Mouse (Mus musculus) CH12.LX (cell line): ENCODE data around the gene Ackr1. TPM values are rescaled to one million over a fixed set of nuclear protein-coding genes. Genes with fewer than 3 reads are reported as not detected.

Source experiments
- DNase-seq: peaks from one replicate; pipeline ENCODE4 v3.0.0-alpha.2; 2013; ENCODE audit errors: extremely low read depth
- H3K27ac ChIP-seq: 2 replicates; pipeline ENCODE4 v1.5.1; 2012; ENCODE audit warnings: low read depth, mild to moderate bottlenecking, control low read depth, moderate library complexity; ENCODE audit not compliant: insufficient read depth
- H3K27me3 ChIP-seq: replicated peaks from 2 replicates; pipeline ENCODE3; 2012; ENCODE audit warnings: inconsistent platforms
- H3K36me3 ChIP-seq, 2 experiments: replicated peaks in 1 of 2; 2 replicates each; pipeline versions ENCODE3 to v1.6.1; 2012; ENCODE audit warnings: inconsistent platforms in 1 of 2, low read length in 1 of 2, mild to moderate bottlenecking in 1 of 2, mixed read lengths in 1 of 2, moderate library complexity in 1 of 2; ENCODE audit not compliant: control insufficient read depth in 1 of 2, insufficient read depth in 1 of 2
- H3K4me1 ChIP-seq, 2 experiments: 2 replicates each; pipeline ENCODE4 v1.6.1; 2012; ENCODE audit warnings: inconsistent platforms in 1 of 2, moderate library complexity in 1 of 2; ENCODE audit not compliant: insufficient read depth in 2 of 2, control insufficient read depth in 1 of 2
- H3K4me2 ChIP-seq: 2 replicates; pipeline ENCODE4 v1.6.1; 2012; ENCODE audit warnings: low read depth, mild to moderate bottlenecking, control low read depth; ENCODE audit not compliant: poor library complexity, insufficient read depth, severe bottlenecking
- H3K4me3 ChIP-seq, 3 experiments: fragments of 150-350 bp in 1 of 3; sonication (generic) in 1 of 3; replicated peaks in 1 of 3; 2 replicates each; pipeline versions ENCODE3 to v1.5.1; 2011 to 2012; ENCODE audit warnings: low read depth in 2 of 3, low read length in 2 of 3, mild to moderate bottlenecking in 2 of 3, moderate library complexity in 2 of 3, control low read depth in 1 of 3, improper control_type of control experiment in 1 of 3, inconsistent platforms in 1 of 3, mixed read lengths in 1 of 3; ENCODE audit not compliant: poor library complexity in 1 of 3
- H3K79me2 ChIP-seq: replicated peaks from 2 replicates; pipeline ENCODE4 v1.6.1; 2012; ENCODE audit warnings: mild to moderate bottlenecking, moderate library complexity; ENCODE audit not compliant: control insufficient read depth, poor library complexity, insufficient read depth, severe bottlenecking; ENCODE audit errors: extremely low read depth
- H3K9ac ChIP-seq: 2 replicates; pipeline ENCODE4 v1.6.1; 2012; ENCODE audit warnings: low read depth, mild to moderate bottlenecking, control low read depth, moderate library complexity; ENCODE audit not compliant: insufficient read depth
- H3K9me3 ChIP-seq: replicated peaks from 2 replicates; pipeline ENCODE3; 2012; ENCODE audit warnings: low read length, inconsistent platforms, mixed read lengths
- BHLHE40 ChIP-seq: IDR thresholded peaks from 2 replicates; pipeline ENCODE4 v1.6.1; 2011; ENCODE audit warnings: mild to moderate bottlenecking, low read depth, low read length, improper control_type of control experiment
- CHD1 ChIP-seq: IDR thresholded peaks from 2 replicates; pipeline ENCODE4 v1.6.1; 2012; ENCODE audit warnings: low read depth, low read length, improper control_type of control experiment, inconsistent platforms
- ELF1 ChIP-seq: IDR thresholded peaks from 2 replicates; pipeline ENCODE4 v1.6.1; 2014; ENCODE audit warnings: low read depth, mild to moderate bottlenecking, inconsistent platforms, low read length, improper control_type of control experiment
- EP300 ChIP-seq: IDR thresholded peaks from 2 replicates; pipeline ENCODE4 v1.6.1; 2011; ENCODE audit warnings: low read length, improper control_type of control experiment
- ETS1 ChIP-seq: conservative IDR thresholded peaks from 2 replicates; pipeline ENCODE4 v1.6.1; 2012; ENCODE audit warnings: low read depth, mild to moderate bottlenecking, inconsistent platforms, low read length, improper control_type of control experiment, moderate library complexity
- GABPA ChIP-seq: IDR thresholded peaks from 2 replicates; pipeline ENCODE4 v1.6.1; 2012; ENCODE audit warnings: low read depth, low read length, improper control_type of control experiment, inconsistent platforms; ENCODE audit not compliant: insufficient replicate concordance
- HCFC1 ChIP-seq: IDR thresholded peaks from 2 replicates; pipeline ENCODE4 v1.6.1; 2012; ENCODE audit warnings: low read depth, mild to moderate bottlenecking, inconsistent platforms, low read length, improper control_type of control experiment
- IRF4 ChIP-seq: IDR thresholded peaks from 2 replicates; pipeline ENCODE4 v1.6.1; 2014; ENCODE audit warnings: low read depth, mild to moderate bottlenecking, inconsistent platforms, low read length, improper control_type of control experiment
- JUN ChIP-seq: IDR thresholded peaks from 2 replicates; pipeline ENCODE4 v1.6.1; 2011; ENCODE audit warnings: low read depth, mild to moderate bottlenecking, low read length, improper control_type of control experiment, moderate library complexity; ENCODE audit not compliant: insufficient read depth
- JUND ChIP-seq: conservative IDR thresholded peaks from 2 replicates; pipeline ENCODE4 v1.6.1; 2011; ENCODE audit warnings: low read depth, low read length, improper control_type of control experiment
- KAT2A ChIP-seq: IDR thresholded peaks from 2 replicates; pipeline ENCODE4 v1.6.1; 2012; ENCODE audit warnings: low read length, improper control_type of control experiment, inconsistent platforms; ENCODE audit not compliant: insufficient replicate concordance
- MAFK ChIP-seq: IDR thresholded peaks from 2 replicates; pipeline ENCODE4 v1.6.1; 2011; ENCODE audit warnings: low read length, improper control_type of control experiment; ENCODE audit not compliant: insufficient replicate concordance
- MAZ ChIP-seq: IDR thresholded peaks from 2 replicates; pipeline ENCODE4 v1.6.1; 2012; ENCODE audit warnings: low read depth, mild to moderate bottlenecking, inconsistent platforms, low read length, improper control_type of control experiment, moderate library complexity
- NRF1 ChIP-seq: IDR thresholded peaks from 2 replicates; pipeline ENCODE4 v1.6.1; 2014; ENCODE audit warnings: low read depth, mild to moderate bottlenecking, inconsistent platforms, low read length, improper control_type of control experiment, moderate library complexity
- POLR2A ChIP-seq: IDR thresholded peaks from 2 replicates; pipeline ENCODE4 v1.6.1; 2011; ENCODE audit warnings: low read depth, mild to moderate bottlenecking, improper control_type of control experiment, low read length
- RAD21 ChIP-seq: IDR thresholded peaks from 2 replicates; pipeline ENCODE4 v1.6.1; 2011; ENCODE audit warnings: low read depth, mild to moderate bottlenecking, low read length, improper control_type of control experiment, moderate library complexity
- RCOR1 ChIP-seq: conservative IDR thresholded peaks from 2 replicates; pipeline ENCODE4 v1.6.1; 2012; ENCODE audit warnings: low read depth, mild to moderate bottlenecking, inconsistent platforms, low read length, improper control_type of control experiment
- SIN3A ChIP-seq: IDR thresholded peaks from 2 replicates; pipeline ENCODE4 v1.6.1; 2012; ENCODE audit warnings: low read length, improper control_type of control experiment, inconsistent platforms
- TBP ChIP-seq: conservative IDR thresholded peaks from 2 replicates; pipeline ENCODE4 v1.6.1; 2011; ENCODE audit warnings: low read depth, low read length, improper control_type of control experiment
- UBTF ChIP-seq: IDR thresholded peaks from 2 replicates; pipeline ENCODE4 v1.6.1; 2012; ENCODE audit warnings: low read depth, mild to moderate bottlenecking, inconsistent platforms, low read length, improper control_type of control experiment, moderate library complexity
- USF2 ChIP-seq: conservative IDR thresholded peaks from 2 replicates; pipeline ENCODE4 v1.6.1; 2011; ENCODE audit warnings: low read depth, low read length, improper control_type of control experiment
- ZC3H11A ChIP-seq: IDR thresholded peaks from 2 replicates; pipeline ENCODE4 v1.6.1; 2012; ENCODE audit warnings: low read depth, mild to moderate bottlenecking, inconsistent platforms, low read length, improper control_type of control experiment
- ZKSCAN1 ChIP-seq: IDR thresholded peaks from 2 replicates; pipeline ENCODE4 v1.6.1; 2012; ENCODE audit warnings: low read depth, inconsistent platforms, low read length, improper control_type of control experiment, borderline replicate concordance
- ZMIZ1 ChIP-seq: IDR thresholded peaks from 2 replicates; pipeline ENCODE4 v1.6.1; 2012; ENCODE audit warnings: low read depth, mild to moderate bottlenecking, inconsistent platforms, low read length, improper control_type of control experiment
- ZNF384 ChIP-seq: IDR thresholded peaks from 2 replicates; pipeline ENCODE4 v1.6.1; 2012; ENCODE audit warnings: low read depth, low read length, improper control_type of control experiment, inconsistent platforms
- dilution Hi-C: fragments of 300-500 bp; cut with MboI; formaldehyde crosslinking; loops from 2 replicates; pipeline ENCODE4 v1.14.3; 2020; ENCODE audit warnings: low sequenced_read_pairs; ENCODE audit not compliant: extremely low pct_unique_long_range_greater_than_20kb, extremely low pct_ligation_motif_present
- in situ Hi-C: fragments of 300-500 bp; cut with MboI; formaldehyde crosslinking; loops from 3 replicates; pipeline ENCODE4 v1.14.3; 2019; ENCODE audit warnings: low sequenced_read_pairs, low pct_ligation_motif_present, low pct_unique_long_range_greater_than_20kb, mixed read lengths
- polyA plus RNA-seq: library from polyadenylated mRNA; unstranded; fragments of >175 nt; gene quantifications from 2 replicates; pipeline ENCODE4 v1.2.1, GENCODE M21; 2012; ENCODE audit warnings: low read depth; ENCODE audit not compliant: insufficient read length
- total RNA-seq, 2 experiments: library from RNA; depleted of rRNA; stranded (reverse); fragments of 300-350 nt in 1 of 2; fragments of >200 nt in 1 of 2; gene quantifications; 2 replicates each; pipeline ENCODE4 v1.2.3; 2012 to 2014

Gene Ackr1
- total and polyA plus RNA-seq, 3 experiments, result not detected

DNA sequence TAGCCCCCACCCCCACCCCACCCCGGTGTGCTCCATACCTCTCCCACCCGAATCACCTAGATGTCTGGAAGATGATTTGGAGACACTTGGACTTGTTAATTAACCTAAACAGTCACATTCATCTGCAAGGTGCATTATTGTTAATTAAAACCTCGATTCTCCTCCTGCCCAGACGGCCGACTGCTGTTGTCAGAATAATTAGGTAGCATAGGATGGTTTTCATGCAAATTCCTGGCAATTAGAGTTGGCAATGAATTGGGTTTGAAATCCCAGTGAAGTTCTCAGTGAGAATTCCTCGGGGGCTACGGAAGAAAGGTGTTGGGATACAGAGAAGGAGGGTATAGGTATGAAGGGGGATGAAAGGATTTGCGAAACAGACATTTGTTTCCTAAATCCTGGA lies 5.1 kb downstream of the Ackr1 start:
- Histone ChIP-seq H3K4me2 (no peak overlapping the region), H3K36me3 (no peaks in the 10 kb centered on the region), H3K79me2 (no peaks in the 10 kb centered on the region), H3K27ac (no peak overlapping the region), H3K4me1 (no peaks in the 10 kb centered on the region), H3K9ac (no peak overlapping the region), H3K9me3 (no peaks in the 10 kb centered on the region), H3K27me3 (no peaks in the 10 kb centered on the region)
- dilution Hi-C loops, result no loop called here
- DNase-seq, result no peak
- TF ChIP-seq RCOR1, result no peak
- no peak for TF ChIP-seq SIN3A
- TF ChIP-seq ZC3H11A, result no peak
- no peak for TF ChIP-seq ETS1
- TF ChIP-seq JUN, result no peak
- TF ChIP-seq ZKSCAN1, result no peak
- no peak for TF ChIP-seq RAD21
- no peak for TF ChIP-seq HCFC1
- TF ChIP-seq MAFK, result no peak
- TF ChIP-seq USF2, result no peak
- TF ChIP-seq TBP, result no peak
- no peak for TF ChIP-seq GABPA
- no peak for TF ChIP-seq POLR2A
- TF ChIP-seq EP300, result no peak
- no peak for TF ChIP-seq UBTF
- TF ChIP-seq BHLHE40, result no peak
- TF ChIP-seq, all 38 proteins: peak for 0
- no peak overlapping the region for H3K4me3 ChIP-seq
- in situ Hi-C loops, result no loop called here

DNA sequence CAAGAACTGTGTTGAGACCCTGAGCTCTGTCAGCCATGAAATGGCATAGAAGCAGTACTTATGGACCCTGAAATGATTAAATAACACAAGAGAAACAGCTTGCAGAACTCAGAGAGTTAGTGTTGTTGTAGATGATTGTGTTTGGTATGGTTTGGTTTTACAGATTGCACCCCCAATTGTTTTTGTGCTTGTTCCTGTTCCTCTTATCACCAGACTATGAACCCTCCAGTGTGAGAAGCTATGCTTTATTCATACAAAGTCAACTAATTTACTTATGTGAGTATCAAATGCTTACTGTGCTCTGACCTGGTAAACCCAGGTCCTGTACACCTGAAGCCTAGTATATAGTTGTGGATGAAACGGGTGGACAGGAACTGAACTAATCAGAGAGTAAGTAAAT lies 7.0 kb downstream of the Ackr1 start:
- Histone ChIP-seq H3K4me3 (no peak overlapping the region), H3K9ac (no peak overlapping the region), H3K27me3 (no peaks in the 10 kb centered on the region), H3K4me1 (0 out of 4 replicates have a peak, but pooled peaks cover 0 to 3% of the 10 kb centered on the region in 2 experiments), H3K27ac (no peak overlapping the region), H3K4me2 (no peak overlapping the region), H3K36me3 (no peaks in the 10 kb centered on the region), H3K79me2 (no peaks in the 10 kb centered on the region), H3K9me3 (no peaks in the 10 kb centered on the region)
- no peak for TF ChIP-seq ELF1
- no peak for TF ChIP-seq ZMIZ1
- no peak for TF ChIP-seq HCFC1
- no peak for TF ChIP-seq CHD1
- no peak for TF ChIP-seq IRF4
- TF ChIP-seq MAZ, result no peak
- no peak for TF ChIP-seq SIN3A
- no peak for TF ChIP-seq EP300
- no peak for TF ChIP-seq KAT2A
- TF ChIP-seq USF2, result no peak
- no peak for TF ChIP-seq ZNF384
- TF ChIP-seq JUND, result no peak
- TF ChIP-seq NRF1, result no peak
- in situ Hi-C loops (no loop called here), dilution Hi-C loops (no loop called here)
- no peak for DNase-seq
